Mouse (Mus musculus) megakaryocyte, embryonic 14.5 days (primary cell): ENCODE data around the gene Zfp219.

Source experiments
- FLI1 ChIP-seq: IDR thresholded peaks from 2 replicates; pipeline ENCODE4 v1.6.1; 2012; ENCODE audit warnings: low read length, inconsistent platforms, mixed read lengths
- GATA1 ChIP-seq: IDR thresholded peaks from 3 replicates; pipeline ENCODE4 v1.6.1; 2012; ENCODE audit warnings: mixed read lengths, low read length, inconsistent platforms, borderline replicate concordance

- TF ChIP-seq FLI1 (no peak), GATA1 (no peak)
Observed at GRCm38 (mm10) chr14:52006241-52006640, 14.3 kb downstream of the Zfp219 start.
